Mouse (Mus musculus) neural tube, embryonic 10.5 days (tissue): ENCODE measurements around the gene E2f3.

Source experiments
- DNase-seq: peaks from one replicate; pipeline ENCODE4 v3.0.0-alpha.2; 2017; ENCODE audit warnings: low spot score; ENCODE audit errors: extremely low spot score

Gene E2f3

DNA sequence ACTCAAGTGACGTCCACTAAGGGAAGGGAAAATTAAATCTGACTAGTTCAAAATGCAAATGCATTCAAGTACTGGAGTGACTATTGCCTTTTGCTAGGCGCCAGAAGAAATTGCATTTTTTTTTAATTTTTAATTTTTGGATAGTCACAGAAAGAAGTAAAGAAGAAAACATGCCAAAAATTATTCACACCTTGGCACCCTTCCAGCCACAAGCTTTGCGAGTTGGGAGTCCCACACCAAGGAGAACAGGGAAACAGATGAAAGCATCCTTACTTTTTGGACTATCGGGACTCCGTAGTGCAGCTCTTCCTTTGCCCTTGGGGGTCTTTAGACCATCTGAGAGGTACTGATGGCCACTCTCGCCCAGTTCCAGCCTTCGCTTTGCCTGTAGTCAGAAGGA is 66.0 kb downstream of the E2f3 start:
- DNase-seq, result no peak

DNA sequence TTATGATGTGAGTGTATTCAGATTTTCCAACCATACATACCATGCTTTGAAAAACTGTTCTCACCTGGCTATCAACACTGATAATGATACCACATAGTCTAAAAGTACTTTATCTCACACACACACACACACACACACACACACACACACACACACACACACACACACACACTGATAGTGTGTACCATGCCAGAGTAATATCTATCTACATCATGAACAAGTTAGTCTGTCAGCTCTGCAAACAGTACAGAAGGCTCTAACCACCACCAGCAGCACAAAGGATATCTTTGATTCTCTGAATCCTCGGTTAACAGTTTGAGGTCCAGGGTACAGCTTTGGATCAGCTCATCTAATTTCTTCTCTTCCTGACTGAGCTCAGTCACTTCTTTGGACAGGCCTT is 69.3 kb downstream of the E2f3 start:
- DNase-seq, result no peak

DNA sequence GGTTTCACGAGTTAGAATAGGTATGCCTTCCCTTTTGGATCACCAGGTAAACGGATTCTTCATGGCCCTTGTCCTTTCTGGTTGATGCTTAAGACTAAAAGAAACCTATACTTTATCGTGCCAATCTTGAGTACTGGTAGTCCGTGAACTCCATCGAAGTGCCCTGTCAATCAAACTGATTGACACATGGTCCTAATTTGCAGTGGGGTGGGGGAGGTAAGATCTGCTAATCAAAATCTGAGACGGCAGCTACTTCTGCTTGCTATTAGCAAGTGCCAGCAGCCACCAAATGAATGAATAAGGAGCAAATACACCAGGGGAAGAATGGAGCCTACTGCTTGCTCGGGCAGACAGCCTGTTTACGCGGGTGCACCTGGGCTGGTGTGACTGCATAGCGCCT is 72.3 kb downstream of the E2f3 start:
- DNase-seq, result no peak

DNA sequence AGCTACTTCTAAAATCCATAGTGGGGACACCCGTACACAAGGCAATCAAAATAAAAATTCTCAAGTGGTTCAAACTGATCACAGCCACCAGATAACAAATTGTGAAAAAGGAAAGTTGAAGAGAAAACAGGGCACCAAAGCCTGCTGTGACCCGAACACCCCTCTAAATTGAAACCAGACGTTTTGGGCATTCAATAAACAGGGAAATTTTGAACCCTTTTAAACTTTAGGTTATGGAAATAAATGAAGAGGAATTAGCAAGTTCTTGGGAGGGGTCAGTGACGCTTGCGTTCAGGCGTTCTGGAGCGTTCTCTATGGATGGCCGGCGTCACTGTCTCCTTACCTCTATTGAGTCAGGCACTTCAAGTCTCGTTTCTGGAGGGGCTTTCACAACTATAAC is 72.8 kb downstream of the E2f3 start:
- no peak for DNase-seq

DNA sequence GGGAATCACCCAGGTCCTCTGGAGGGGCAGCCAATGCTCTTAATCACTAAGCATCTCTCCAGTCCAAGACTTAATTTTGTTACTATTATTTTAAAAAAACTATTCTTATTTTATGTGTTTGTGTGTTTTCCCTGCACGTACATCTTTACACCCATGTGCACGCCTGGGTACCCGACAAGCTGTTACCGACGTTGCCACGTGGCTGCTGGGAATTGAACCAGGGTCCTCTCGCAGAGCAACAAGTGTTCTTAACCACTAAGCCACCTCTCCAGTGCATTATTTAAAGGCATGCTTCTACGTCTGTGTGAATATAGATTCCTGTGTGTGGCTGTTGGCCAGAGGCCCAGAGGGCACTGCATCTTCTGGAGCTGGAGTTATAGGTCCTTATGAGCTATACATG is 73.6 kb downstream of the E2f3 start:
- no peak for DNase-seq

DNA sequence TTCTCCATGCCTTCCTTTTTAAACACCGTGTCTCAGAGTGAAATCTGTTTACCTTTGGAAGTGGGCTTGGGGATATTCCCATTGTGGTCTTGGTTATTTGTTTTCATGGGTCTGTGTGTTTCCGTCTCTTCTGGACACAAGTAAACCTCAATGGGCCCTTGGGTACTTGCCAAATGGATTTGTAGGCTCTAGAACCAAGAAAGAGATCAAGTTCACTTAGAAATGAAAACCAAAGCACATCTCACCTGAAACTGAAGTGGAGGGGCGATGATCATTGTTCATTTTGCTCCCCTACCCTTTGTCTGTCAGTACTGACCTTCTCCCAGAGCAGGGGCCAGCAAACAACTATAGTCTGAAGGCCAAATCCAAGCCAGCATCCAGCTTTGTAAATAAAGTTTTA is 74.7 kb downstream of the E2f3 start:
- no peak for DNase-seq

DNA sequence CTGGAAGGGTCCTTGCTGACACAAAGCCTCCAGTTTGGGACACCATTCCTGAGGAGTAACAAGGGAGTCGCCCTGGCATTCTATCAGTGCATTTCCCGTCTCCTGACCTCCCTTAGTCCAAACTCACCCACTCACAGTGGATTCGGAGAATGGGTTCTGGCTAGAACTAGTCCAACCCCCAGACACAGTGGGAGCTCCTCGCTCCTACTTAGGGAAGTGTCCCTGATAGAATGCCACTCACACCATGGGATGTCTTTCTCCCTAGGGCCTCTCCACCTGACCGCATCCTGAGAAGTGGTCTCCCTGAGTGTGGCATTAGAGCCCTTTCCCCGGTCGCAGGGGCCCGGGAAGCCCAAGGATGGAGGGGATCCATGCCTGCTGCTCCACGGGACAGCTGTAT is 77.4 kb downstream of the E2f3 start:
- no peak for DNase-seq

DNA sequence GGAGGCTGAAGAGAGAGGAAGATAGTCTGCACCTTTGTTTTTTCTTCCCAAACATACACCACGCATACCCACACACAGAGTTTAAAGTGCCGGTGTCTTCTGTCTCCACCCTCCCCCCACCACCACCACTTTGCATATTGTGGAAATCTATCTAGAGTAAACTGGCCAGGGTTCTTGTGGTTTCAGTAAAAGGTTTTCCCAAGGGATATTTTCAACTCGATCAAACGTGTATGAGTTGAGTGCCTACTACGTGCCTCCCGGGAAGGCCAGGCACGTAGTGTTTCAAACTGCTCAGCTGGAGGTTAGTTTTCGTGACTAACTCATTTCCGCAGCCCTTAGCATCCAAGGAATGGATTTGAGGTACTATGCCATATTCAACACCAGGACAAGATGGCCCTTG is 77.9 kb downstream of the E2f3 start:
- DNase-seq, result no peak

DNA sequence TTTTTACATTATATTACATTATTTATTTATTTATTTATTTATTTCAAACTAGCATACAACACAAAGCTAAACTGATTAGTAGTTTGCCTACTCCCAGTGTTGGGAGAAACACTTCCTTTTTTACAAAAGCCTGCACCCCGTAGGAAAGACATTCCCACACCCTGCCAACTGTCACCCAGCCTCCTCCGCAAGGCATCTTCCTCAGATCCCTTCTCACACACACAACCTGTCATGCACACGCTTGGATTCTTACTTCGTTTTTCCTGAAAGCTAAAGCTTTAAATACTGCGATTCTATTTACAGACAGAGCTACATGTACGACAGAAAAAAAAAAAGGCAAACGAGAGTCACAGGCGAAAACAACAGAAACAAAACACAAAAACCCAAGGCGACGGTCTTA is 79.1 kb downstream of the E2f3 start:
- DNase-seq, result no peak

DNA sequence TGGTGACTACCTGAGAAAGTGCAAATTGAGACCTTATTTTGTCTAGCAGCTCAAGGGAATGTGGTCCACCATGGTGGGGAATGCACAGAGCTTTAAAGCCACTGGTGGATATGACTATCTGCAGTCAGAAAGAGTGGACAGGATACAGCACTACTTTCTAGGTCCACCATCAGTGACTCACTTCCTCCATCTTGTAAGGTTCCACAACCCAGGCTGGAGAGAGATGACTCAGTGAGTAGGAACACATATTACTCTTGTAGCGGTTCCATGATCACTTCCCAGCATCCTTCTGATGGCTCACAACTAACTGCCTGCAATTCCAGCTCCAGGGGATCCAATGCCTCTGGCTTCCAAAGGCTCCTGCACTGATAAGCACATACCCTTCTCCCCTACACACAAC is 82.5 kb downstream of the E2f3 start:
- no peak for DNase-seq

DNA sequence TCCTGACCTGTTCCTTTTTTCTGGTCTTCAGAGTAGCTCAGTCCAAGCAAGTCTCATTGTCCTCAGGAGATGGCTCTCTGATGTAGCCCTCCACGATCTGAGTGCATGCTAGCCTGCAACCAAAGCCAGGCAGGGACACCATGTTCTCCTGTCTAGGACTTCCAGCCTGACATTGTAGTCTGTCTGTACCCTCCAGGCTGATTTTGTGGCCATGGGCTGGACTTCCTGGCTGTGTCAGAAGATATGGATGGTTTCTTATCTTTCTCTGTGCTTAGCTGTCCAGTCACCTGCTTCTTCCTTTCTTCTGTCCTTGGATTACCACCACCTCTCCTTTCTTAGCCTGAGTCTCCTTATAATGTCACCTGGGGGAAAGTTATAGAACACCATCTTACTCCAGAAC is 83.2 kb downstream of the E2f3 start:
- DNase-seq, result no peak

DNA sequence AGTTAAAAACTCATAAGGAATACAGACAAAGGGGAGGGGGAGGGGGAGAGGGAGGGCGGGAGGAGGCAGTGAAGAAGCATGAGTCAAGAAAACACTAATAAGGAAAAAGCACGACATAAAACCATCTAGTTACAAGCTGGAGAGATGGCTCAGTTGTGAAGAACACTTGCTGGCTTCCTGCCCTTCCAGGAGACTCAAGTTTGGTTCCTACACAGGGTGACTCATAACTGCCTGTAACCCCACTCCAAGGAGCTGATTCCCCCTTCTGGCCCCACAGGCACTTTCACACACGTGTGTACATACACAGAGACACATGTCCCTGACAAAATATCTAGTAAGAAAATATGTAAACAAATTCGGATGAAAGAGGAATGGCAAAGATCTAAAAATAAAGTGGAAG is 84.2 kb downstream of the E2f3 start:
- no peak for DNase-seq

DNA sequence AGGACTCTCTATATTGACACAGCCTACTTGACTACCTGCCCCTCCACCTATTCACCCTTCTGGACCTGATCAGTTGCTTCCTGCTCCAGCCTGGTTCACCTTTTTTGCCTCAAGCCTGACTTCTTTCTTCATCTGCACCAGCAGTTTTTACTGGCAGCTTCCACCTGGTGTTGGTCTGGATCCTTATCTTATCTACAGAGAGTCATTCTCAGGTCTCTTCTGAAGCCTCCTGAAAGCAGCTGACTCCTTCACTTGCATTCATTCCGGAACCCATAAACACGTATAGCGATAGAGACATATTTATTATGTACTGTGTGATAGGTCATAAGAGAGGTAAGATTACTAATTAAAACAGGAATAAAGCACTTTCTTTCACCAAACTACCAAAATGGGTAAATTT is 119.1 kb downstream of the E2f3 start:
- no peak for DNase-seq

DNA sequence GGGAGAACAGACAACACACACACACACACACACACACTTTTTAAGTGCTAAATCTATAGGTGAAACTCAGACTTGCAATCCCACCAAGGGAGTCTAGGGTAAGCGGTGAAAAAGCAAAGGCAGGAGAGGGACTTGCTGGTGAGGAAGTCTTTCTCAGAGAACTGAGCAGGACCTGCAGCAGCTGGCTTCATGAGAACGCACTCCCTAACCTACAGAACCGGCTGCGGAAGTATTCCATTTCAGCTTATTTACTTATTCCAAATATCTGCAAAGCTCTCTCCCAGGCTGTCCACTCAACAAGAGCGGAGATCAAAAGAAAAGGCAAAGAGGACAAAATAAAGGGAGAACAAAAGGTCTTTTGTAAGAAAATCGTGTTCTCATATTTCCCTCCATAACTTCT is 121.5 kb downstream of the E2f3 start:
- peak; percentile 16 for DNase-seq

DNA sequence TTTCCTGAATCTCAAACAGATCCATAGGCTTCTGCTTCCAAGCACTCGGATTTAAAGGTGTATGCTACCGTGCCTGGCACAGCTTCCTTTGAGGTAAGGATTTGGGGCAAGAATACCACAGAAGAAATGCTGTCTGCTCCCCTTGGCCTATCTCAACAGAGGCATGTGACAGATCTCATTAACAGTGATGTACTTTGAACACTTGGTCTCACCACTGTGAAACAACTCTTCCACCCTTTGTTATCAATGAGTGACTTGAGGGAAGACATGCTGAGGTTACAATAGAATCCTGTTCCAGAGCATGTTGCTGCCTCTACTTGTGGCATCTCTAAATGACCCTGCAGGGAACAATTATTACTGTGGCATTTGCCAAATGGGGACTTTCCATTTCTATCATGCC is 125.8 kb downstream of the E2f3 start:
- DNase-seq, result no peak

DNA sequence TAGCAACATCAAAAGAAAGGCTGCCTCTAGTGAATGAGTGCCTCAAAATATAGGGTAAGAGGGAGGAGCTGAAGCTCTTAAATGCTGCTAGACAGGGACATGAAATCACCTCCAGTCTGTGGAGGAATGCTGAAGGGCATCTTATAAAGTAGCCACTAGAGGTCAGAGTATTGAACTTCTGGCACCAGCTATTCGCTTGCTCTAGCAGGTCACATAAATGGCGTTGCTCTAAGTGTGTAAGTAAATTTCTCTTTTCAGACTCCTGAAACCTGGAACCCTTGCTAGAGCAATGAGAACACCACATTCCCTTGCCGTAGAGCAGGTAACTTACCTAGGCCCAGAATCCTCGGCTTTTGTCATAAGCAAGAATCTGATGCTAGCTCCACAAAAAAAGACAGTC is 128.4 kb downstream of the E2f3 start:
- DNase-seq, result no peak
